Mouse (Mus musculus) adrenal gland, adult 10 weeks (tissue): ENCODE measurements around the gene Uts2b. TPM values are rescaled to one million over a fixed set of nuclear protein-coding genes. Genes with fewer than 3 reads are reported as not detected.

Experiments used
- polyA plus RNA-seq: library from polyadenylated mRNA; stranded (reverse); fragments of 350-450 nt; fragmentation: Illumina TruSeq; extraction: RNeasy Lipid Tissue Mini Kit (QIAGEN cat#74804); gene quantifications from one replicate; pipeline ENCODE4 v1.2.3, GENCODE M21; 2014; ENCODE audit warnings: low read depth, low replicate concordance

The Uts2b gene
- polyA plus RNA-seq: not detected

DNA sequence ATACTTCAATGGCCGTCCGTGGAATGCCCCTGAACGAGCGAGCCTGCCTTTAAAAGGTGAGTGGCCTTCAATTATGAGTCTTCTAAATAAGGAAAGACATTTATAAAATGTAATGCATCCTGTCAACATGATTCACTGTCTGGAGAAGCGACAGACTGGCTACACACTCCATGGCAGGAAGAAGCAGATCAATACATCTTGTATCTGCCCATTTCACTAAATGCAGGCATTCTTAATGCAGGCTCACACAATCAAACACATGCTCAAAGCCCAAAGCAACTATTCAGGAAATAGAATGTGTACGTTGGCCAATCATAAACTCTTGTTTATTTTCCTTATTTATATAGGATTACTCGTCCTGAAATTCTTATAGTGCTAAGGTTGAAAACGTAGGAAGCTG lies at the start of gene Uts2b:
Gene Uts2b, minus strand, starts transcription at position 49 of the 400 bp plus-strand sequence.

GRCm38 (mm10) chr16:27388761-27389451 lies 18.9 kb upstream of the Uts2b start, which contains the start of gene Ccdc50:
Ccdc50 (plus strand) TSS chr16:27388869.

GRCm38 (mm10) chr16:27307189-27307588 lies 62.9 kb downstream of the Uts2b start, which contains the start of gene Ostn:
Ostn (plus strand) TSS chr16:27307489.

Other genes starting within 250 kb of the Uts2b start
- not detected for gene Ostn, start 62.8 kb downstream of the Uts2b start, polyA plus RNA-seq
- 125 TPM for gene Ccdc50, start 18.6 kb upstream of the Uts2b start, polyA plus RNA-seq